Mouse (Mus musculus) 416B (cell line): ENCODE results near the gene Ugt1a1.

Experiments used
- DNase-seq: peaks from one replicate; pipeline ENCODE4 v3.0.0; 2011; ENCODE audit warnings: low read depth

Ugt1a1 gene

GRCm38 (mm10) chr1:88234646-88235045 is 22.9 kb downstream of the Ugt1a1 start:
- DNase-seq, result no peak

DNA sequence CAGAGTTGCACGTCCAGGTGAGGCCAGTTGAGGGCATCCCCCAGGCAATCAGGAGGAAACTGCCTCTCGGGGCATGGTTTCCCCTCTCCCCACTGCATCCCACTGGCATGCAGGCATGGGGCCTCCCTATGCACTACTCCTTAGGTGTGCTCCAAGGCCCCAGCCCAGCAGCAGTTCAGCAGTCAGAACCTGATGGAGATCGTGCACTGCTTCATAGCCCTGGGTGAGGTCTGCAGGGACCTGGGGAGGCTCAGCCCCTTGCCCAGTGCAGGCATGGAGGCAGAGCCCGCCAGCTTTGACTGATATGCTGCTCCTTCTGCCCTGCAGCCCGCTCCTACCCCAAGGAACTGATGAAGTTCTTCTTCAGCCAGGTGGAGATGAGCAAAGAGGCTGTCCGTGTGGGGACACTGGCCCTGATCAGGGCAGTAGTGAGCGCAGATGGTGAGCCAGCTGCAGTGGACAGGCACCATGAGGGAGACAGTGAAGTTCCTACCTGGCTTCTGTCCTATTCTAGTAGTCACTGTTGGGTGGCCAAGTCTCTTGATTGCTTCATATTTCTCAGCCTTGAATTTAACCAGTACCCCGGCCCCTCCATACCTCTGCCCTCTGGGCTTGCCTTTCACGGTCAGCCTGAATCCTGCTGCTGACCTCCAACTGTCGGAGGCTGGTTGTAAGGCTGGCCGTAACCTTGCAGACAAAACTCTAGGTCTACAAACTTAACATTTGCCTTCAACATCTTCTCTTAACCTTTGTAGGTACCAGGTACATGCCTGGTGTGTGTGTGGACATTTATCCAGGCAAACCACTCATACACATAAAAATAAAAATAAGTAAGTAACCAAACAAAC is 23.5 kb downstream of the Ugt1a1 start:
- no peak for DNase-seq

DNA sequence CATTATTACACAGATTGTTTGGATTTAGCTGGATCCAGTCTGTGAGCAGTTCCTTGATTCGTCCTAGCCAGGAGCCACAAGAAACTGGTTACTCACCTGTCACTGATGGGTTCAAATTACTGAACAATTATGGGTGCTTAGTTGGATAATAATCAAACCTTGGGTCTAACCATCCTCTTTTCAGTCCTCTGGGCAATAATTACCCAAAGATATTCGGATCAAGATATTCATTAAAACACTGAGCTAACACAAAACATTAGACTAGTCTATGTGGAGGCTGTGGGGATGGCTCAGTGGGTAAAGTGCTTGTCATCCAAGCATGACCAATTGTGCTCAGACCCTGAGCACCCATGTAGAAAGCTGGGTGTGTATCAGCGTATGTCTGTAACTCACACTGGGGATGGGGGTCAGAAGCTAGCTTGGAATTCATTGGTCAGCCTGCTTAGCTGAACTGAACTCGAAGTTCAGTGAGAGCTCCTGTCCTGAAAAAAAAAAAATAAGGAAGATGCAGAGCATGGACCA is 24.2 kb downstream of the Ugt1a1 start:
- DNase-seq, result no peak

DNA sequence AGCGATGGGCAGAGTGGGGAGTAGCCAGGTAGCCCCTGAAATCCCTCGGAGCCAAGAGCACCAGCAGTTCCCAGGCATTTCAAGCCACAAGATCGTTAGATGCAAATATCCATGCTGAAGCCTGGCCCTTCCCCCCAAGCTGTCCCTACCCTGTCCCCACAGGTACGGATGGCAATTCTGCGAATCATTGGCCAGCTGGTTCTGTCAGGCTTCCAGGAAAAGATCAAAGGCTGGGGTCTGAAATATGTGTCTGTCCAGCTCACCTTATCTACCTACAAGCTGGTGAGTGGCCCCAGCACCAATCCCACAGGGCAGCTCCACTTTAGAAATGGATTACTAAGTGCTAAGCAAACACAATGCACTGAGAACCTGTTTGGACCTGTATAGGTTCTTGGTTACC is 25.6 kb downstream of the Ugt1a1 start:
- no peak for DNase-seq

DNA sequence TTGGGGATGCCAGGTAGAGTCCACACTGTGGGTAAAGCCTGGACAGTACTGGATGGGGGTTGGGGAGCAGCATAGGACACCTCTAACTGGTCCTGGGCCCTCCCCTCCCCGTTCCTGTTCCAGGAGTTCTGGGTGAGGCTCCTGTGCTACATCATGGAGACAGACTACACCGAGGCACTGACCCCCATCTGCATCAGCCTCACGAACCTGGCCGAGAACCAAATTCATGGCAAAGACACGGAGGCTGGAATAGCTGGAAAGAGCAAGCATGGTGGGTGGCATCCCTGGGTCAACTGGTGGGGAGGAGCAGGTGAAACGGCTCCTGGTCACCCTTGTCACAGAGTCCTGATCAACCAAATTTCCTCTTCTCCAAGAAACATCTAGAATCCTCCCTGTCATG is 27.0 kb downstream of the Ugt1a1 start:
- no peak for DNase-seq

DNA sequence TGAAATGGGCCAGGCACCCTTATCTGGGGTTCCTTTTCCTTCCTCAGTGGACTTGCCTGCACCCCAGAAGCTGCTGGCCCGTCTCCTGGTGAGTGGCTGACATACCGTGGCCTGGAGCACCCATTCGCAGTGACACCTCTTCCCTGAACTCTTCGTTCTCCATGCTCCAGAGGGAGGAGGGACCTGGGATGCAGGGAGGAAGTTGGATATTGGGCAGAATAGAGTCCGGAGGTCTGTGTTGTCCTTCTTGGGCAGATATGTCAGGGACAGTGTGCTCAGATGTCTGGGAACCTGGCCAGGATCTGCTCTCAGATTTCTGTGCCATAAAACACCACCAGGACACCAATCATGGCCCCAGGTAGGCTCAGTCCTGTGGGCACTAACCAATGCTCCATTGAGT is 28.3 kb downstream of the Ugt1a1 start:
- no peak for DNase-seq

- no peak for DNase-seq
Observed at GRCm38 (mm10) chr1:88240579-88240978, 28.8 kb downstream of the Ugt1a1 start.

DNA sequence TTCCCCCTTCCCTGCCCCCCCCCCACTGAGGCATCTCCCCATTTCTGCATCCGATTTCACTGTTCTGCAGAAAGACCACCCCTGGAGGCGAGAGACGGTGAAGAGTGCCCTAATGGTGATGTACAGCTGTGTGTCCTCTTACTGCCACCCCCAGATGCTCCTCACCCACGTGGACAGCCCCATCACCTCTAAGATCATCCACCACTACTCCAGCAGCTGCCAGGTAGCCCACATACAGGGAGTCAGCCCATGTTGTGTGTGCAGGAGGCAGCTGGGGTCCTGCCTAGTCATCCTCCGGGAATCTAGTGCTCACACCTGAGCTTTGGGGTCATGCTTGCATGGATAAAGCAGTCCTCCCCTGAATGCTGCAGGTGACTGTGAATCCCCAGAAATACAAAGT is 32.1 kb downstream of the Ugt1a1 start:
- DNase-seq, result no peak

- no peak for DNase-seq
Observed at GRCm38 (mm10) chr1:88245881-88246280, 34.1 kb downstream of the Ugt1a1 start.

- no peak for DNase-seq
Observed at GRCm38 (mm10) chr1:88246386-88246785, 34.6 kb downstream of the Ugt1a1 start.

DNA sequence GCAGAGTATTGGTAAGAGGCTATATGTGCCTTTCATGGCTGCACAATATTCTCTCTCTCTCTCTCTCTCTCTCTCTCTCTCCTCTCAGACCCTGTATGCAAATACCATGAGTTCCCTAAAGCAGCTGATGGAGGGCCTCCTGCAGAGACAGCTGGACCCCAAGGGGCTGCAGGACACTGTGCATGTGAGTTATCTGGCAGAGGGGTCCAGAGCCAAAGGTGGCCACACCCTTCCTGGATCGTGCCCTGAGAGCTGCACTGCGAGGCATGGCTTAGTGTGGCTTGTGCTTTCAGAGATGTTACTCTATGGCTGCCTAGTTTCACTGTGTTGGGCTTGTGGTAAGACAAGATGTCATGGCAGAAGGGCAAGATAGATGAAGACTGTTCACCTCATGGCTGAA is 35.9 kb downstream of the Ugt1a1 start:
- DNase-seq, result no peak

DNA sequence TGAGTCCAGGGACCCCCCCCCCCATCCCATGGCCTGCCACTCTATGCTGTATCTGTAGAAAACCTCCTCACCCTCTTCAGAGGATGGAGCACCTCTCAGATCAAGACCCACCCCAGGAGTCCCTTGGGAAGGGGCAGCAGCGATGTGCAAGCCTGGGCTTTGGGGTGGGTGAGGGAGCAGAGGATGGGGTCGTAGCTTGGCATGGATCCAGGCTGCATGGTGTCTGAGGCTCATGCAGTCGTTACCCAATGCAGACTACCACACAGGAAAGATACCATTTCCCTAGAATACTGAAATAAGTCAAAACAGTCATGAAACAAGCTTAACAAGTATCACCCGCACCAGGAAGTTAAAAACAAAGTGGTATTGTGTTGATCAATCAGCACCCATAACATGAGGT is 36.9 kb downstream of the Ugt1a1 start:
- DNase-seq, result peak; percentile 52

GRCm38 (mm10) chr1:88249596-88249995 is 37.8 kb downstream of the Ugt1a1 start:
- DNase-seq, result no peak

DNA sequence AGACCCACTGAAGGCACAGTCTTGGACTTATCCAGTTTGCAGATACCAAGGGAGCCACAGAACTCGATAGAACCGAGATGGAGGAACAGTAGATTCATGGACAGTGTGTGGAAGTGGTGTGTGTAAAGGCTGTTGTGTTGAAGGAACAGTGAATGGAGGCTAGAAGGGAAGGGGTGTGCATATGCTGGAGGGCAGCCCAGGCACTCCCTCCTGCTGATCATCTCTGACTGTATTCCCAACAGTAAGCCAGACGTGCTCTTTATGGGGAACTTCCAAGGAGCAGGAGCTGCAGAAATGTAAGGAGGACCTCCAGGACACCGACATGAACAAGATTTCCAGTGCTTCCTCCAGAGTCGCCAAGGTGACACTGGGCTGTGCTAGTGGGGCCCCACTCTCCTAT is 38.3 kb downstream of the Ugt1a1 start:
- no peak for DNase-seq

DNA sequence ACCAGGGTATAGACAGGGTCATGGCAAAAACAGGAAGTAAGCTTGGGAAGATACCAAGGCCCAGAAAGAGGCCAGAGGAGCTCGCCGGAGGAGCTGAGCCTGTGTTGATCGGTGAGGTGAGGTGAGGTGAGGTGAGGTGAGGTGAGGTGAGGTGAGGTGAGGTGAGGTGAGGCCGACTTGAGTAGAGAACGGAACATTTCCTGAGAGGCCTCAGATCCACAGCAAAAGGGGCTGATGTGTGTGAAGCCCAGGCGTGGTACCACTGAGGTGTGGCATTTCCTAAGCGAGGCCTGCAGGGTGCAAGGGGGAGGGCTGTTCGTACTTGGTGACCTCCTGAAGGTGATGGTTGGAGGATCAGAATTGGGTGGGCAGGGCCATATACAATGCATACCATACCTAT is 41.3 kb downstream of the Ugt1a1 start:
- DNase-seq, result no peak

GRCm38 (mm10) chr1:88253540-88253939 is 41.8 kb downstream of the Ugt1a1 start:
- no peak for DNase-seq

GRCm38 (mm10) chr1:88254793-88255465 is 43.2 kb downstream of the Ugt1a1 start:
- DNase-seq, result no peak

DNA sequence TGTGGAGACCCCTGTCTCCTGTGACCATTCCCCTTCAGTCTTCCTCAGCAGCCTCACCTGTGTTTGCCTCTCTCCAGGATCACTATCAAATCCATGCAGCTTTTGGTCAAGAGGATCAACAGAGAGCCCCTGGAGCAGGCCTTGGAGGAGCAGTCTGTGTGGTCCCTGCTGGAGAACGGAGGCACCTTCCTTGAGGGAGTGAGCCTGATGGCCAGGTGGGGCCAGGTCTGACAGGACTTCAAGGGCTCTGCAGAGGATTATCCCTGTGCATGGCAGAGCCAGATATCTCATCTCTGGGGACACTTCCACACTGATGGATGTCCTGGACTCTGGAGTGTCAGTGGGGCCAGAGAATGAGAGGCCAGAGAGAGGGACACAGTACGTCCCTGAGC is 43.7 kb downstream of the Ugt1a1 start:
- no peak for DNase-seq

DNA sequence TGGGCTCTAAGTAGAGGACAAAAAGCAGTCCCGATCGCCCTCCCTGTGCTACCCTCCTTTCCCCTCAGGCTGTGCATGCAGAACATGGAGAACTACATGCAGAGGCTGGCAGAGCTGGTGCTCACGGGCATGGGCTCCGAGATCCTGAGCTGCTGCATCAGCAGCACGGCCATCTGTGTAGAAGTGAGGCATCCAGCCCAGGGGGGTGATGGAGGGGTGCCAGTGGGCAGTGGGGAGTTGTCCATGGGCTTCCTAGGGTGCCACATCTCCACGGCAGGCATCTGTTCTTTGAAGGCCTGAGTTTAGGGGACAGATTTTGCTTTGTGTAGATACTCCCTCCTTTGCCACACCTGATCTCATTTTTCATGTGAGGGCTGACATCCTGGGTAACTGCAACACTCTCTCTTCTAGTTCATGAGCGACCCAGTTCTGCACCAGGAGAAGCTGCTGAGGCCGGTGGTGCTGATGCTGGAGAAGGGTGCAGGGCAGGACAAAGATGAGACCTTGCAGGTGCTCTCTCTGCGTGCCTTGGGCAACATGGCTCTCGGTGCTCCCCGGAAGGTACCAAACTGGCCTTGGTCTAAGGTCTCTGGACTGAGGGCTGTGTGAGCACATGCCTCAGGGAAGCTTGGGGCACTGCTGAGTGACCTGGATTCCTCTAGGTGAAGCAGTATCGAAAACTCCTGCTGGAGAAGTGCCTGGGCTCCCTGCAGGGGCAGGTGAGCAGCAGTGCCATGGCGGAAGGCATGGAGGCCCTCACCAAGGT is 44.4 kb downstream of the Ugt1a1 start:
- no peak for DNase-seq

DNA sequence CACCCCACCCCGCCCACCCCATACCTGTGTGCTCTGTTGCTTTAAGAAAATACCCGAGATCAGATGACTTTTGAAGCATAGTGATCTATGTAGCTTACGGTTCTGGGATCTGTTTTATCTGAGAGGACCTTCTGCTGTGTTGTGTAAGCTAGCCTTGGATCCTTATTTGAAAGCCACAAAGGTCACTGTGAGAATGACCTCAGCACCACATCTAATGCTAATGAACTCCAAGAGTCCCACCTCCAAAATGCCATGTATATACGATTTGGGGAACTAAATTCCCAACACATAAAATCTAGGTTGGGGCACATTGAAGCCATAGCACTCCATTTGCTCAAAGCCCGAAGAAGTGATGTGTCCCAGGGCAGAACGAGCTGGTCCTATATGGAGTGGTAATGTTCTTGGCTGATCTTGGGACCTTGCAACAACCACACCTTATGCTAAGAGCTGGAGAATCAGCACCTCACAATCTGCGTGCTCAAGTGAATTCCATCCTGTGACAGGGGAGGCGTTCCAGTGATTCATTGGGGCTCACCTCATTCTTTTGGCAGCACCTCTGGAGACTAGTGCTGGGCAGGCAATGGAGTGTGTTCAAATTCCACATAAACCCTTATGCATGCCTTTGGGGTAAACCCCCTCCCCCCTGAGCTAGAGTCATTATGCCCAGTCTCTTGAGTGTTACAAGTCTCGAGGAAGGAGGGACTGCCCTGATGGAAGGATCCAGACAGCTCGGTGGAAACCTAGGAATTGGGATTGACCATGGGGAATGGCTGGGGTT is 45.3 kb downstream of the Ugt1a1 start:
- DNase-seq, result peak; percentile 67

DNA sequence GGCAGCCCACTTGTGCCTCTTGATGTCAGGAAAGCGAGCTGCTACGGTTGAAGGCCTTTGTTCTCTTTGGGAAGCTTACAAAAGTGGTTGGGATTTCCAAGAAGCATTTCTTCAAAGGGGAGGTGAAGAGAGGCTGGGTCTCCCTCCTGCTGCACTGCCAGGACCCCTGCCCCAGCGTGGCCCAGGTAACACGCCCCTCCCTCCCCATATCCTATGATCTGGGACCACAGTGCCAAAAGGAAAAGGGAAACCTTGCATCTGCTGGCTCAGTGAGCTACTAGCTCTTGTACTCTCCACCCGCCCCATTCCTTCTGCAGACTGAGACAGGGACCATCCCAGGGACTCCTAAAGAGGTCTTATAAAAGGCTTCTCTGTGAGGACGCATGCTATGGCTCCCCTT is 45.9 kb downstream of the Ugt1a1 start:
- DNase-seq, result no peak

DNA sequence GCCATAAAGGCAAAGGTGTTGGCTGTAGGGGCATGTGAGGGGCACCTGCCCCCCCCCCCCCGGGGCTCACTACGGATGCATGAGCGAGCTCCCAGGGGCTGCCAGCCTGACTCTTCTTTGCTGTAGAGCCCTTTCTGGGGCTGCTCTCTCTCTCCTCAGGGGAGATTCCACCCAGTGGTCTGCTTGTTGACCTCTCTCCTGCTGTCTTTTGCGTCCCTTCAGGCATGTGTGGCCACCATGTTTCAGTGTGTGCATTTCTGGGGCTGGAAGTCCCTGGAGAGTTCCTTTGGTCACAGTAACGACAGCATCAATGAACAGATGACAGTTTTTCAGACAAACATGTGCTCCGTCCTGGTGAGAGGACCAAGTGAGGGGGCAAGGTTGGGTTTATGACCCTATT is 46.6 kb downstream of the Ugt1a1 start:
- no peak for DNase-seq
